Comparison of ENCODE assay signal across 8 mouse cellular contexts in genomic region chr11:30952829-30953228, GRCm38 (mm10). TPM values are rescaled to one million over a fixed set of nuclear protein-coding genes. Genes with fewer than 3 reads are reported as not detected.
DNase-seq lines count a peak whose midpoint lies in the region; ATAC-seq lines count a peak whose summit lies in the region.

No protein-coding gene starts in this region.

- peaks cover 48% of the 10 kb centered on the region for H3K36me3 ChIP-seq in heart, embryonic 13.5 days
- no peaks in the 10 kb centered on the region for H3K36me3 ChIP-seq in hindbrain, embryonic 11.5 days (ENCODE audit: control insufficient read depth, insufficient read depth, low read length)
- H3K36me3 ChIP-seq in midbrain, embryonic 11.5 days (ENCODE audit: control insufficient read depth, insufficient read depth, low read length), result no peaks in the 10 kb centered on the region; the same call in 1 of the 2 replicates

- H3K4me1 ChIP-seq in heart, embryonic 13.5 days, result peaks cover 14% of the 10 kb centered on the region
- H3K4me1 ChIP-seq in hindbrain, embryonic 11.5 days (replicated peaks; ENCODE audit: control insufficient read depth, insufficient read depth, low read length), result no peaks in the 10 kb centered on the region
- H3K4me1 ChIP-seq in midbrain, embryonic 11.5 days (ENCODE audit: control insufficient read depth, insufficient read depth, low read length), result peaks cover 10% of the 10 kb centered on the region

- H3K9me3 ChIP-seq in heart, embryonic 13.5 days, result peaks cover 5% of the 10 kb centered on the region
- H3K9me3 ChIP-seq in hindbrain, embryonic 11.5 days (ENCODE audit: control insufficient read depth, low read length), result no peaks in the 10 kb centered on the region; the same call in 1 of the 2 replicates
- peaks cover 4% of the 10 kb centered on the region; the same call in 1 of the 2 replicates for H3K9me3 ChIP-seq in midbrain, embryonic 11.5 days (ENCODE audit: control insufficient read depth, low read length)

- no peak for ATAC-seq in heart, embryonic 13.5 days (ENCODE audit: extremely low read depth, insufficient number of reproducible peaks, low FRiP score, low TSS enrichment)
- ATAC-seq in hindbrain, embryonic 11.5 days (ENCODE audit: low FRiP score), result no peak
- ATAC-seq in midbrain, embryonic 11.5 days (ENCODE audit: low FRiP score), result no peak
- ATAC-seq in megakaryocyte-erythroid progenitor cell, adult 5-6 weeks (replicated peaks; ENCODE audit: low FRiP score, low TSS enrichment, poor library complexity, severe bottlenecking), result no peak

- no peaks in the 10 kb centered on the region for H3K27me3 ChIP-seq in heart, embryonic 13.5 days (replicated peaks)
- H3K27me3 ChIP-seq in hindbrain, embryonic 11.5 days (ENCODE audit: control insufficient read depth, insufficient read depth, low read length), result no peaks in the 10 kb centered on the region
- no peaks in the 10 kb centered on the region for H3K27me3 ChIP-seq in midbrain, embryonic 11.5 days (ENCODE audit: control insufficient read depth, insufficient read depth, low read length)

- WGBS in heart, embryonic 13.5 days, result 61% methylated on average over 5 of the region's 5 CpGs
- WGBS in hindbrain, embryonic 11.5 days, result 72% methylated on average over 5 of the region's 5 CpGs
- 73% methylated on average over 5 of the region's 5 CpGs for WGBS in midbrain, embryonic 11.5 days

- H3K4me2 ChIP-seq in heart, embryonic 13.5 days, result peak overlapping the region; percentile 81
- peak overlapping the region; percentile 42 for H3K4me2 ChIP-seq in hindbrain, embryonic 11.5 days (replicated peaks; ENCODE audit: low read depth, low read length)
- H3K4me2 ChIP-seq in midbrain, embryonic 11.5 days, result peak overlapping the region; percentile 46

- H3K27ac ChIP-seq in heart, embryonic 13.5 days (replicated peaks), result no peak overlapping the region
- H3K27ac ChIP-seq in hindbrain, embryonic 11.5 days (ENCODE audit: low read depth, low read length), result no peak overlapping the region
- H3K27ac ChIP-seq in midbrain, embryonic 11.5 days (ENCODE audit: low read depth, low read length), result no peak overlapping the region

- H3K4me3 ChIP-seq in heart, embryonic 13.5 days, result peak overlapping the region; percentile 70
- H3K4me3 ChIP-seq in hindbrain, embryonic 11.5 days (ENCODE audit: low read depth, low read length), result peak overlapping the region; percentile 60; the same call in 1 of the 2 replicates
- H3K4me3 ChIP-seq in midbrain, embryonic 11.5 days (ENCODE audit: low read depth, low read length), result peak overlapping the region; percentile 77

- no peak for DNase-seq in heart, adult 8-10 months (ENCODE audit: low spot score)
- peak; percentile 11 for DNase-seq in R1 (ENCODE audit: low read depth, low spot score)
- DNase-seq in hindbrain, embryonic 11.5 days (ENCODE audit: low spot score), result no peak
- no peak for DNase-seq in midbrain, embryonic 11.5 days (ENCODE audit: low spot score, missing footprints)
- DNase-seq in layer of hippocampus, postnatal 10 days (ENCODE audit: low spot score in 2 of 2), result no peak
- no peak for DNase-seq in layer of hippocampus, postnatal 25 days (ENCODE audit: extremely low spot score in 1 of 2, low spot score in 1 of 2)

- H3K9ac ChIP-seq in heart, embryonic 13.5 days, result peak overlapping the region; percentile 95
- H3K9ac ChIP-seq in hindbrain, embryonic 11.5 days (ENCODE audit: low read depth, low read length), result no peak overlapping the region
- H3K9ac ChIP-seq in midbrain, embryonic 11.5 days (ENCODE audit: low read length), result no peak overlapping the region; the same call in 1 of the 2 replicates

RNA-seq across cellular contexts. Expression of gene Erlec1, which starts 1.3 kb away (rescaled TPM):
- polyA plus RNA-seq in heart, embryonic 13.5 days (2015; fragmentation: Nextera tagmentation; extraction: Ambion mirVana), result 10.6 and 10.7 TPM in 2 replicates
- total RNA-seq in heart, adult 8-10 months (2022), result 10 to 100 TPM; 36.7 to 47.6 (median 39.5) TPM
- polyA plus RNA-seq in hindbrain, embryonic 11.5 days (2014; fragmentation: Nextera tagmentation; extraction: Ambion mirVana), result 9.1 and 13.2 TPM in 2 replicates
- 9.2 and 12.6 TPM in 2 replicates for polyA plus RNA-seq in midbrain, embryonic 11.5 days (2014; fragmentation: Nextera tagmentation; extraction: Ambion mirVana)
- 10 to 100 TPM; 54.0 to 56.0 TPM for total RNA-seq in layer of hippocampus, postnatal 10 days (2021)
- 13.6 and 27.0 TPM in 2 replicates for total RNA-seq in megakaryocyte-erythroid progenitor cell, adult 5-6 weeks (2014; fragmentation: Nextera tagmentation)
- 15.9 and 22.5 TPM in 2 replicates for total RNA-seq in megakaryocyte-erythroid progenitor cell, adult 5-6 weeks (2017)
- total RNA-seq in layer of hippocampus, postnatal 25 days (2021), result 10 to 100 TPM; 49.4 to 53.7 TPM

RNA-seq across cellular contexts. Expression of gene Chac2, which starts 33.3 kb away (rescaled TPM):
- polyA plus RNA-seq in heart, embryonic 13.5 days (2015; fragmentation: Nextera tagmentation; extraction: Ambion mirVana), result 14.8 and 15.7 TPM in 2 replicates
- total RNA-seq in heart, adult 8-10 months (2022), result 10 to 100 TPM; 21.0 to 35.3 (median 26.5) TPM
- polyA plus RNA-seq in hindbrain, embryonic 11.5 days (2014; fragmentation: Nextera tagmentation; extraction: Ambion mirVana), result 16.7 and 18.8 TPM in 2 replicates
- polyA plus RNA-seq in midbrain, embryonic 11.5 days (2014; fragmentation: Nextera tagmentation; extraction: Ambion mirVana), result 17.0 and 17.1 TPM in 2 replicates
- total RNA-seq in layer of hippocampus, postnatal 10 days (2021), result 10 to 100 TPM; 14.8 to 16.0 TPM
- 12.4 and 15.8 TPM in 2 replicates for total RNA-seq in megakaryocyte-erythroid progenitor cell, adult 5-6 weeks (2014; fragmentation: Nextera tagmentation)
- total RNA-seq in megakaryocyte-erythroid progenitor cell, adult 5-6 weeks (2017), result 42.7 and 57.7 TPM in 2 replicates
- total RNA-seq in layer of hippocampus, postnatal 25 days (2021), result 10 to 100 TPM; 15.6 to 16.7 TPM
